Mouse (Mus musculus) liver, embryonic 14.5 days (tissue): ENCODE measurements around the gene Ddx31.

Source experiments
- CTCF ChIP-seq: IDR thresholded peaks from 2 replicates; pipeline ENCODE4 v1.5.1; 2016; ENCODE audit warnings: antibody characterized with exemption, low read depth, control low read depth
- EP300 ChIP-seq: IDR thresholded peaks from 2 replicates; pipeline ENCODE4 v1.6.1; 2016; ENCODE audit warnings: antibody characterized with exemption, low read depth

GRCm38 (mm10) chr2:28839501-28840221 lies 545 bp upstream of the Ddx31 start:
- no peak for TF ChIP-seq CTCF
- TF ChIP-seq EP300, result no peak
